Mouse (Mus musculus): Measurements from ENCODE around the gene Slc36a2. TPM values are rescaled to one million over a fixed set of nuclear protein-coding genes. Genes with fewer than 3 reads are reported as not detected.

The Slc36a2 gene
- polyA plus RNA-seq, 1 experiment, result 0.75 TPM

DNA sequence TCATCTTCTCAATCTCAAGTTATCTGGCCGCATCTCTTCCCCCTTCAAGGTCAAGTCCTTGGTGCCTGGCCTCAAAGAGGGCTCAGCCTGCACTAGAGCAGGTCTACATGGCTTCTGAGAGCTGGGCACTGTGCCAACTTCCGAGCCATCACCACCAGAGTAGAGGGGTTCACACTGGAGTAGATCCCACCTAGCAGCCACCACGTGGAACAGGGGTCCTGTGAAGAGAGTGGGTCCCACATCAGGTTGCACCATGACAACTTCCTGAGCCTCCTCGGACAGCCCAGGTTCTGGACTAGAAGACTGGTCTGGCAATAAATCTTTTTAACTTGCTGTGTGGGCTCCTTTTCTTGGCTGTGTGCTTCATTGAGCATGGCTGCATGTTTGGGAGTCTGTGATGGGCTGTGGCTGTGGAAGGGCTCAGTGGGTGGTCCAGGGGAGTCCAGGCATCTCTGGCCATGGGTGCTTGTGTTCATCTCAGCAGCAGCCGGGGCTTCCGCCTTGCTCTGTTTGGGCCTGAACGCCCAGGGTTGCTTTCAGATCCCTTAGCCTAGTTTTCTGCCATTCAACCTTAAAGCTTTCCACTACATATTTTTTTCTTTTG is 74.2 kb downstream of the Slc36a2 start:
- Histone ChIP-seq H3K27ac (ENCODE audit: insufficient read depth, low read length) (no peak overlapping the region), H3K4me3 (ENCODE audit: insufficient read depth, low read length) (no peak overlapping the region), H3K4me1 (ENCODE audit: control insufficient read depth, insufficient read depth, low read length) (no peaks in the 10 kb centered on the region)
- TF ChIP-seq CTCF (IDR thresholded peaks at IDR 0.05; ENCODE audit: extremely low read depth, insufficient read depth, low read length), result no peak
- TF ChIP-seq POLR2A (IDR thresholded peaks at IDR 0.05; ENCODE audit: extremely low read depth, insufficient read depth, low read length), result no peak

DNA sequence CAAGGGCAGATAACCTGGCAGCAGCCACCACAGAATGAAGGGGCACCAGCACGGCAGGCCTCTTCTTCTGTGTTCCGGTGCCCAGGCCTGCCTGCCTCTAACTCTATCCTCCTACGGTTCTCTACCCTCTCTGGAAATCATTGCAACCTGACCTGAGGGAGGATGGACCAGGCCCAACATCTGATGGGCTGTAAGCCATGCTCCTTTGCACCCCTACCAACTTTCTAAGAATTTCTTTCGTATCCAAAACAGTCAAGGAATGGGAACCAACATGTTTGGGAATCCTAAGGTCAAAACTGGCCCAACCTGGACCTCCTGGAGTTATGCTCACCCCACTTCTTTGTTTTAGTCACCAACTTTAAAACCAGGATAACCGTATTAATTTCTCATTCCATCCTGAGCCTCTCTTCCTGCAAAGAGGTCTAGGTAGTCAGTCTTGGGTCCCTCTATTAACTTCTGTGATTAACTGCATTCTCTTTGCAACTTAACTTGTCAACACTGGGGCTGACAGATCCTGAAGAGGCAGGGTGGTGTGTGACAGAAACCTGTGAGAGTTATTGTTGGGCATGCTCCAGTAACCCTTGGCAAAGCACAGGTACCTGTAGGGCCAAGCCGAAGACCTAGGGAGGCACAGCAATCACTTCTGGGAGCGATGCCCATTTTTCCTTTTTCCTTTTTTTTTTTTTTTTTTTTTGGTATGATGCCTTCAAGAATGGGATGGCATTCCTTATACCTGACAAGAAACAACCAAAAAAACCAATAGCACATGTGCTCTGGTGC is 75.2 kb downstream of the Slc36a2 start:
- TF ChIP-seq CTCF (IDR thresholded peaks at IDR 0.05; ENCODE audit: extremely low read depth, insufficient read depth, low read length), result no peak
- no peak for TF ChIP-seq POLR2A (IDR thresholded peaks at IDR 0.05; ENCODE audit: extremely low read depth, insufficient read depth, low read length)
- Histone ChIP-seq H3K4me3 (ENCODE audit: insufficient read depth, low read length) (no peak overlapping the region), H3K4me1 (ENCODE audit: control insufficient read depth, insufficient read depth, low read length) (no peaks in the 10 kb centered on the region), H3K27ac (ENCODE audit: insufficient read depth, low read length) (no peak overlapping the region)

Other genes starting within 250 kb of the Slc36a2 start
- 22.7 and 25.3 TPM in 2 replicates for gene Tnip1, start 222.2 kb downstream of the Slc36a2 start, polyA plus RNA-seq (2012; rRNA removed)
- gene Anxa6, start 151.6 kb downstream of the Slc36a2 start, polyA plus RNA-seq (2012; rRNA removed), result 89.3 and 93.8 TPM in 2 replicates
- 0.58 and 0.72 TPM in 2 replicates for gene Ccdc69, start 106.9 kb downstream of the Slc36a2 start, polyA plus RNA-seq (2012; rRNA removed)
- gene Gm2a, start 87.0 kb downstream of the Slc36a2 start, polyA plus RNA-seq (2012; rRNA removed), result 44.2 and 44.4 TPM in 2 replicates
- gene Slc36a3, start 33.4 kb downstream of the Slc36a2 start, polyA plus RNA-seq (2012; rRNA removed), result not detected in 2 replicates
- 33.5 and 35.9 TPM in 2 replicates for gene Slc36a1, start 19.3 kb upstream of the Slc36a2 start, polyA plus RNA-seq (2012; rRNA removed)
- 0.06 and 0.09 TPM in 2 replicates for gene Fat2, start 151.5 kb upstream of the Slc36a2 start, polyA plus RNA-seq (2012; rRNA removed)
- 351 and 357 TPM in 2 replicates for gene Sparc, start 238.1 kb upstream of the Slc36a2 start, polyA plus RNA-seq (2012; rRNA removed)